ENCODE assay signal across 29 mouse cellular contexts in genomic region chr6:116359256-116359655, GRCm38 (mm10). TPM values are rescaled to one million over a fixed set of nuclear protein-coding genes. Genes with fewer than 3 reads are reported as not detected.
DNase-seq lines count a peak whose midpoint lies in the region; ATAC-seq and TF ChIP-seq lines count a peak whose summit lies in the region.
"Had no signal": no experiment of that assay in that cellular context is flagged by ENCODE, and none has a peak within 500 bp of the region (broad histone marks: within the 10 kb centered on the region; RNA-seq: fewer than 3 reads in every experiment).

No protein-coding gene starts in this region.

- ATAC-seq in embryonic facial prominence, embryonic 14.5 days (ENCODE audit: low read depth) = peak; percentile 26; the same call in 1 of the 2 replicates
- ATAC-seq in lung, postnatal 0 days = peak; percentile 68
- ATAC-seq: forebrain, postnatal 0 days; inflammation-experienced regulatory T-cells, adult 6 months; Patski had no signal

- peak; percentile 36 for DNase-seq in embryonic facial prominence, embryonic 14.5 days (ENCODE audit: low spot score)
- DNase-seq in embryonic facial prominence, embryonic 10.5 days (ENCODE audit: low spot score) = no peak
- peak; percentile 83 for DNase-seq in heart, adult 11 months
- no peak for DNase-seq in heart, postnatal 14 days
- DNase-seq in lung, postnatal 0 days (ENCODE audit: low spot score) = peak; percentile 61
- DNase-seq in lung, adult 2 months = no peak
- DNase-seq in brain, adult 2 months (ENCODE audit: low read depth, low spot score) = peak; percentile 50
- DNase-seq in testis, postnatal 10 days (ENCODE audit: low spot score) = no peak
- DNase-seq: adrenal gland, postnatal 25 days; cerebellum, adult 18-20 months; cerebellum, postnatal 10 days; forebrain, postnatal 0 days; heart, adult 18-20 months; heart, postnatal 4 days; kidney, adult 11 months; kidney, postnatal 14 days; layer of hippocampus, adult 9-11 months; liver, embryonic 13.5 days; lung, embryonic 14.5 days; midbrain, embryonic 14.5 days; thymus, postnatal 14 days had no signal

- no peak overlapping the region for H3K4me3 ChIP-seq in embryonic facial prominence, embryonic 14.5 days (ENCODE audit: low read depth, low read length)
- no peak overlapping the region for H3K4me3 ChIP-seq in embryonic facial prominence, embryonic 10.5 days
- no peak overlapping the region for H3K4me3 ChIP-seq in lung, postnatal 0 days (ENCODE audit: low read depth, low read length)
- no peak overlapping the region for H3K4me3 ChIP-seq in lung, adult 2 months (replicated peaks; ENCODE audit: extremely low read depth, low read depth, low read length)
- H3K4me3 ChIP-seq: embryonic facial prominence, embryonic 15.5 days; forebrain, embryonic 12.5 days; liver, embryonic 13.5 days; stomach, embryonic 15.5 days had no signal

- no peak overlapping the region for H3K4me2 ChIP-seq in embryonic facial prominence, embryonic 14.5 days (ENCODE audit: low read depth, low read length)
- no peak overlapping the region for H3K4me2 ChIP-seq in lung, postnatal 0 days (replicated peaks; ENCODE audit: low read depth, low read length)
- H3K4me2 ChIP-seq: embryonic facial prominence, embryonic 15.5 days; forebrain, embryonic 12.5 days; heart, embryonic 11.5 days; hindbrain, embryonic 14.5 days; liver, embryonic 13.5 days; lung, embryonic 14.5 days; stomach, embryonic 15.5 days had no signal

- no peaks in the 10 kb centered on the region for H3K27me3 ChIP-seq in embryonic facial prominence, embryonic 14.5 days (replicated peaks; ENCODE audit: control insufficient read depth, insufficient read depth, low read length)
- H3K27me3 ChIP-seq in embryonic facial prominence, embryonic 10.5 days (replicated peaks; ENCODE audit: low read depth, poor library complexity, severe bottlenecking) = no peaks in the 10 kb centered on the region
- no peaks in the 10 kb centered on the region for H3K27me3 ChIP-seq in lung, postnatal 0 days (replicated peaks; ENCODE audit: insufficient read depth, low read length)
- H3K27me3 ChIP-seq: embryonic facial prominence, embryonic 15.5 days; forebrain, embryonic 12.5 days; liver, embryonic 13.5 days; Patski; stomach, embryonic 15.5 days had no signal

- H3K9me3 ChIP-seq in embryonic facial prominence, embryonic 14.5 days (ENCODE audit: control insufficient read depth, low read length) = no peaks in the 10 kb centered on the region
- no peaks in the 10 kb centered on the region for H3K9me3 ChIP-seq in embryonic facial prominence, embryonic 10.5 days
- H3K9me3 ChIP-seq in lung, postnatal 0 days (ENCODE audit: low read length) = no peaks in the 10 kb centered on the region
- H3K9me3 ChIP-seq: embryonic facial prominence, embryonic 15.5 days; forebrain, embryonic 12.5 days; G1E; liver, embryonic 13.5 days; stomach, embryonic 15.5 days had no signal

- H3K9ac ChIP-seq in embryonic facial prominence, embryonic 14.5 days (ENCODE audit: low read depth, low read length) = no peak overlapping the region
- no peak overlapping the region for H3K9ac ChIP-seq in lung, postnatal 0 days (replicated peaks; ENCODE audit: low read depth)
- H3K9ac ChIP-seq: embryonic facial prominence, embryonic 15.5 days; forebrain, embryonic 12.5 days; forebrain, postnatal 0 days; hindbrain, embryonic 14.5 days; liver, embryonic 13.5 days; lung, embryonic 14.5 days; stomach, embryonic 15.5 days had no signal

- TF ChIP-seq CTCF in lung, postnatal 0 days (IDR thresholded peaks at IDR 0.05) = no peak
- TF ChIP-seq CTCF in lung, adult 2 months (IDR thresholded peaks at IDR 0.05; ENCODE audit: insufficient read depth, low read length) = no peak

- 76% methylated on average over 3 of the region's 3 CpGs for WGBS in embryonic facial prominence, embryonic 14.5 days
- WGBS in embryonic facial prominence, embryonic 10.5 days = 90% methylated on average over 3 of the region's 3 CpGs
- 72% methylated on average over 3 of the region's 3 CpGs for WGBS in lung, postnatal 0 days
- 81% methylated on average over 3 of the region's 3 CpGs for WGBS in lung, adult 2 months

- H3K27ac ChIP-seq in embryonic facial prominence, embryonic 14.5 days (replicated peaks; ENCODE audit: low read depth, low read length) = no peak overlapping the region
- H3K27ac ChIP-seq in embryonic facial prominence, embryonic 10.5 days (replicated peaks) = no peak overlapping the region
- no peak overlapping the region for H3K27ac ChIP-seq in lung, postnatal 0 days (ENCODE audit: low read length)
- H3K27ac ChIP-seq: embryonic facial prominence, embryonic 15.5 days; forebrain, embryonic 12.5 days; hindbrain, embryonic 14.5 days; liver, embryonic 13.5 days; stomach, embryonic 15.5 days had no signal

- TF ChIP-seq EP300 in lung, postnatal 0 days (IDR thresholded peaks at IDR 0.05) = no peak

- H3K36me3 ChIP-seq in embryonic facial prominence, embryonic 14.5 days (ENCODE audit: control insufficient read depth, insufficient read depth, low read length) = no peaks in the 10 kb centered on the region
- H3K36me3 ChIP-seq in embryonic facial prominence, embryonic 10.5 days (replicated peaks) = no peaks in the 10 kb centered on the region
- no peaks in the 10 kb centered on the region for H3K36me3 ChIP-seq in lung, postnatal 0 days (ENCODE audit: insufficient read depth, low read length)
- H3K36me3 ChIP-seq: embryonic facial prominence, embryonic 15.5 days; forebrain, embryonic 12.5 days; stomach, embryonic 15.5 days had no signal

- H3K4me1 ChIP-seq in embryonic facial prominence, embryonic 14.5 days (ENCODE audit: control insufficient read depth, insufficient read depth, low read length) = no peaks in the 10 kb centered on the region
- no peaks in the 10 kb centered on the region for H3K4me1 ChIP-seq in embryonic facial prominence, embryonic 10.5 days
- H3K4me1 ChIP-seq in lung, postnatal 0 days (ENCODE audit: insufficient read depth, low read depth, low read length) = no peaks in the 10 kb centered on the region
- peaks cover 2% of the 10 kb centered on the region; the same call in 1 of the 2 replicates for H3K4me1 ChIP-seq in lung, adult 2 months (ENCODE audit: control insufficient read depth, insufficient read depth, low read length)
- H3K4me1 ChIP-seq: embryonic facial prominence, embryonic 15.5 days; forebrain, embryonic 12.5 days; stomach, embryonic 15.5 days had no signal

- TF ChIP-seq POLR2A in lung, adult 2 months (IDR thresholded peaks at IDR 0.05; ENCODE audit: borderline replicate concordance, extremely low read depth, low read depth, low read length) = no peak

- intact Hi-C loops in heart, postnatal 14 days (cut with DNase I) = no loop called here

RNA-seq across cellular contexts. Expression of gene March8, which starts 21.4 kb away (rescaled TPM):
- 31.8 and 32.1 TPM in 2 replicates for polyA plus RNA-seq in embryonic facial prominence, embryonic 14.5 days (2014; fragmentation: Nextera tagmentation; extraction: Ambion mirVana)
- polyA plus RNA-seq in embryonic facial prominence, embryonic 10.5 days (2016; fragmentation: Nextera tagmentation; extraction: Ambion mirVana) = 24.7 and 26.5 TPM in 2 replicates
- 10 to 100 TPM; 39.5 to 46.6 TPM for total RNA-seq in heart, postnatal 14 days (2021)
- polyA plus RNA-seq in lung, postnatal 0 days (2015; fragmentation: Nextera tagmentation; extraction: Ambion mirVana) = 26.4 and 29.0 TPM in 2 replicates
- polyA plus RNA-seq in lung, adult 2 months (2012; rRNA removed) = 46.0 and 50.6 TPM in 2 replicates

Comparison
In these comparisons a context has a peak if more than half of its experiments do, and no peak if none do; other contexts are left out.
1. DNase-seq: peak in embryonic facial prominence, embryonic 14.5 days (single experiment), heart, adult 11 months (single experiment), lung, postnatal 0 days (single experiment) and brain, adult 2 months (single experiment); none in embryonic facial prominence, embryonic 10.5 days (single experiment), heart, postnatal 14 days (0 of 2), lung, adult 2 months (single experiment) and testis, postnatal 10 days (single experiment).